Mouse (Mus musculus) cerebellum, adult 11 months (tissue): ENCODE measurements around the gene Marc1.

Experiments used
- DNase-seq: peaks from one replicate; pipeline ENCODE4 v3.0.0; 2022

Gene Marc1

DNA sequence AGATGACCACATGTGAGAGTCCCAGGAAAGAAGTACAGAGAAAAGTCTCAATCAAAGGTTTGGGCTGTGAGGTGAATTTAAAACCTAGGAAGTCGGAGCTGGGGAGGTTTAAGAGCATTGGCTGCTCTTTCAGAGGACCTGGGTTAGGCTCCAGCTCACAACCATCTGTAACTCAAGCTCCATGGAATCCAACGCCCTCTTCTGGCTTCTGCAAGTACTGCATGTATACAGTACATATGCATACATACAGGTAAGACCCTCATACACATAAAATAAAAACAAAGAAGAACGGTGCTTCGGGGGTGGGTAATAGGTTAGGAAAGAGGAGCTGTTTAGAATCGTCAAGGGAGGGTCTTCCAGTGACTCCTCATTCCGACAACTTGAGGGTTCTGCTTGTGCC is 6.7 kb upstream of the Marc1 start:
- no peak for DNase-seq

DNA sequence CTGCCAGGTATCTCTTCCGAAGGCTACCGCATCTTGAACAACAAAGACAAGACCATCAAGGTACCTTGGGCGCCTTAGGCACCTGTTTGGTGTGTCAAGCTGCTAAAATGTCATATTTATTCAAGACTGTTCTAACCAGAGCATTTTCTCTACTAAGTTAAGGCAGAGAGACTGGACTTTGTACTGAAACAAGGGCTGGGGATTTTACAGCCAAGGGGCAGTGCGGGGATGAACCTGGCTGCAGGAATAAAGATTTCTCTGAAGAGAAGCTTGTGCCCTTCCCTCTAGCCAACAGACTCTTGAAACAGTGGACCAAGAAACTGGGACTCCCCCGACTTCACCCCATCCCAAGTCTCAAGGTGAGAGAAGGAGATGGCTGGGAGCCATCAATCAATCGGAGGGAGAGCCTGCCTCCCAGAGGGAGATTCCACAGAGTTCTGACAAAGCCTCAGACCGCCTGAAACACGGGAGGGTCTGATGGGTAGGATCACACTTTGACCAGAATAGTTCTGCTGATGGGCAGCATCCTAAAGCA is 670 bp upstream of the Marc1 start:
- DNase-seq, result no peak

DNA sequence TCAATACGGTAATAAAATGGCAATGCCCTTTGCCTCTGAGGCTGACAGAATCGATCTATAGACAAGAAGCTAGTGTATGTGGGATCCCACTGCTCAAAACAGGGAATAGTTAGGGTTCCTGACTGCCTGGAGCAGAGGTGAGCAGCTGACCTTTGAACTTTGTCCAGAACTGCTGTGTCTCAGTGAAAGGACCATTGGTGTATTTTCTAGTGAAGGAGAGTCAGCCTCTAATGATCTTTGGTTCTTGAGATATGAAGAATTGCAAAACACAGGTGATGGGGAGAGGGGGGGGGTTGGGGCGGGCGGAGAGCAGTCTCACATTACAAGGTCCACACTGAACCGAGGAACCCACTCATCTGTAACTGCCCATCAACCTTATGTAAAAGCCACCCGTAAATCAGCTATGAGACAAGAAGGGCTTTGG is 1.5 kb downstream of the Marc1 start:
- DNase-seq, result no peak

DNA sequence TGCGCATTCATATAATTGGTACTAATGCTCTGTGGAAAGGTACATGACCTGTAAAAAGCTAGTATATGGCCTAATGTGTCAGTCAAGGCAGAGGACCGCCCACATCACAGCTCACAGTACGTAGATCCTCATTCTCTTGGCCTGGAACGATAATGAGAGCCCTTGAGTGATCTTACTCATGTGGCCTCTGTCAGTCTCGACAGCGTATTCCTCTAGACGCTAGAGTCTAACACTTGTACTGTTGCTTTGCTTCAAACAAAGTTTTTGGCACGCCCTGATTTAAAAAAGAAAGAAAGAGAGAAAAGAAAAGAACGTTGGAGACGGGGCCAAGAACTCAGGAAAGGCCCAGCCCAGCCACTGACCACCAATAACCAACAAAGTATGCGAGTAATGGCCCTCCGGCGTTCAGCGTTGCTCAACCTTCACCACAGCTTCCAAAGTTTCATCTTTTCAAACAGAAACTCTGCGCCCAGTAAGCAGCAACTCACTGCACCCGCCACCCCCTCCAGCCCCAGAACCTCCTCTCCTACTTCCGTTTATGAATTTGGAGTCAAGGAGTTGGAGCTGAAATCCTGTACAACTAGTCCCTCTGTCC is 2.6 kb downstream of the Marc1 start:
- DNase-seq, result no peak

DNA sequence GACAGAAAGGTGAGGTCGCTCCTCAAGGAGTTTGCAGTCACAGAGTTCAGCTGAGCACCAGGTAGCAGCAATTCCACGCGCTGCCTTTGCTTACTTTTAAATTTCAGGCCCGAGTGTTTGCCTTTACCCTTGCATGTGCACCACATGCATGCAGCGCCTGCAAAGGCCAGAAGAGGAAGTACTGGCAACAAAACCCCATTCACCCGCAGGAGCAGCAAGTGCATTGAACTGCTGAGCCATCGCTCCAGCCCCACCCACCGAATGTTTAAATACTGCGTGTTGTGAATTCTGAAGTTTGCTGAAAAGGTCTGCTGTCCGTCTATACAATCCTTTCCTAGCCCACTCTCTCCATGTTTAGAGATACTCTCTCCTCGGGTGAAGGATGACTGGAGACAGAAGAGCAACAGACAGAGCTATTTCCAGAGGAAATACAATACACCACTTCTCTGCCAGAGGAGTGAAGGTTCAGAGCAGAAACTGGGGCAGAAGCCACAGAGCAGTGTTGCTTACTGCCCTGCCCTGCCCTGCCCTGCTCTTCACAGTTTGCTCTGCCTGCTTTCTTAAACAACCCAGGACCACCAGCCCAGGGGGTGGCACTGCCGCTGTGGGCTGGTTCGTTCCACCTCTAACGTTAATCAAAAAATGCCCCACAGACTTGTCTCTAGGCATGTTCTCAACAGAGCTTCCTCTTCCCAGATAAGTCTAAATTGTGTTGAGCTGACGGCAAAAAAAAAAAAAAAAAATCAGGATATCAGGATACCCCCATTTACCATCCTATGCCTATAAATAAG is 3.3 kb downstream of the Marc1 start:
- DNase-seq, result no peak

DNA sequence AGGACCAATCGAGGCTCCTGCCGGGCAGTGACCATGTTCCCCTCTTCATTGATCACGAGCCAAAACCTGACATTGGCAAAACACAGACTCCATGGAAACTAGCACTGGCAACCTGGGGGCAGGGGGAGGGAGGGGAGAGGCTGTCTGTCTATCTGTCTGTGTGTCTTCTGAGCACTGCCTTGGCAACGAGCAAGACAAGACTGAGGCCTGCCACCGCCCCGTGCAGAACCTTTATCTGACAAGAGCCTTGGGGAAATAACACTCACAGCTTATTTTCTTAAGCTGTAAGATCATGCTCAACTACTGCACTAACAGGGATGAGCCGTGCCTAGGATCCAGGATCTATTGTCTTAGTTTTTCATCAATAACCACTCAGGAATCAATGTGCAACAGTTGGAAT is 4.0 kb downstream of the Marc1 start:
- no peak for DNase-seq

DNA sequence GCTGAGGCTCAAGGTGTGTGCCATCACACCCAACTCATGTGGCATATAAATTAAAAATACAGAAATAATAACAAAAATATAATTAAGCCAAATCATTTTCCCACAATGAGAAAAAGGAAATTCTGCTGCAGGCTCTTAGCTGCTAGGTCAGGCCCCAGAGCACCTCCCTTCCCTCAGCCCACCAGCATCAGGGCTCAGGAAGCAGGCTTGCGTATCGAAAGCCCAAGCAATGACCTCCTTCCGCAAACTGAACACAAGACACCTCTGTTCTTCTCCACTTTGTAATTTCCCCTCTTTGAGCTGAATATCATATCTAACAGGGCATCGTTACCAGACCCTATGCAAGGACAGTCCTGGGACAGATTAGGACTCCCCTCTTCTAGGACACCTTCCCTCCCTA is 5.4 kb downstream of the Marc1 start:
- DNase-seq, result no peak

DNA sequence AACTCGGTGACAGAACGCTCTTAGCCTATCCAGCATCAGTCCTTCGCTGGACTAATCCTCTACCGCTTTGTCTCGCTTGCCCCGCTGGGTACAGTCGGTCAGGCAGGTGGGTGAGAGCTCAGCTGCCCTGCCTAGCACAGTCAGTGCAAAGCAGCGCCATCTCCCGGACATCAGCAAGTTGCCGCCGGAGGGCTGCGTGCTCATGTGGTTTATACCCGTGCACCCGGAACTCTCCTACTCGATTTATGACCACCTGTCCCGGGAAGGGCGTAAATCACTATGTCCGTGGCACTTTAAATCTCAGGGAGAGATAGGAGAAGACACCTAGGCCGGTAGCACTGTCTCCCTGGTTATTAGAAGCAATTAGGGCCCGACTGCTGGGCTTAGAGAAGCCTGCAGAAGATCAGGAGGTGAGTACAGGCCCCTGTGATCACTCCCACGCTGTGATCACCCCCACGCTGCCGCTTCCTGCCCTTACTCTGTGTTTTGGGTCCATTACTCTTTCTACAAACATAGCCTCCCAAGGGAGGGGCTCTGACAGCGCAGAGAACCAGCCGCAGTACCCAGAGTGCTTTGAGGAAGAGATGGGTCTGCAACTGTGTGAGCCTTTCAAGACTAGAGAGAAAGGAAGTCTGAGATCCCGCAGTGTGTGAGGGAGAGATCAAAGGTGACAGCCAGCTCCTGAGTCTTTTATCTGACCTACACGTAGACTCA is 17.8 kb downstream of the Marc1 start:
- DNase-seq, result no peak

DNA sequence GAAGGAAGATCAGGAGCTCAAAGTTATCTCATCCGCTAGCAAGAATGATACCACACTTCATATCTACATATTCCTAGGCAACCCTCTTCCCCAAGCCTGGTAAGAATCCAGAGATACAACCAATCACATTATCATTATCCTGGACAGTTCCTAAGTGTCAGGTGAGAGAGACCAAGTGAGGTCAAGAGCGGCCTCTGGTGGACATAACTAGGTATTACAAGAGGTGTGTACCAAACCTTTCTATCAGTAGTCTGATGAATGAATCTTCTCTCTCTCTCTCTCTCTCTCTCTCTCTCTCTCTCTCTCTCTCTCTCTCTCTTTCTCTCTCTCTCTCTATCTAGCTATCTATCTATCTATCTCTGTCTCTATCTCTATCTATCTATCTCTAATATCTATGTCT is 20.0 kb downstream of the Marc1 start:
- peak; percentile 12 for DNase-seq

DNA sequence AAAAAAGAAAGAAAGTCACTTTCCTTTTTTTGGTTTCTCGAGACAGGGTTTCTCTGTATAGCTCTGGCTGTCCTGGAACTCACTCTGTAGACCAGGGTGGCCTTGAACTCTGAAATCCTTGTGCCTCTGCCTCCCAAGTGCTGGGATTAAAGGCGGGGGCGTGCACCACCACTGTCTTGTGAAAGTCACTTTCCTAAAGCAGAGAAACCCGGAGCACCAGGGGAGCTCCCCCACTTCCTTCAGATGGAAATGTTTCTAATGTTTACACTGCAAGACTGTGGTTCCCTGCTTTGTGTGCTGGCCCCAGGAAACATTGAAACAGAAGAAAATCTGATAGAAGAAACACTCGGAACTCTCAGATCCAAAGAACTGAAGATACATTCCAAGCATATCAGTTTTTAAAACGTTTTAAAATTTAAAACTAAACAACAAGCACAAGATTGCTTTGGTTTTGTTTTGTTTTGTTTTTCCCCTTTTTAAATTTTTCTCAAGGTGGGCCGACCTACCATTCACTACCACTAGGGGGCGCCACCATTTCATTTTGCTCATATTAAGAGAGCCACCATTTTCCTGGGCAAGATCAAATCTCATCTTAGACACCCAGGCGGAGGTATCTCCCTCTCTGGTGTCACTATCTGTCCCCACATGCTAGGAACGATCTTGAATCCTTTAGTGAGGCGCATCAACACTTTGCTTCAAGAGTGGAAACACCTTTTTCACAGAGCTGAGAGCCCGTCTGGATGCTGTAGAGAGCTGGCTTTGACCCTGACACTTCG is 24.5 kb downstream of the Marc1 start:
- DNase-seq, result no peak

DNA sequence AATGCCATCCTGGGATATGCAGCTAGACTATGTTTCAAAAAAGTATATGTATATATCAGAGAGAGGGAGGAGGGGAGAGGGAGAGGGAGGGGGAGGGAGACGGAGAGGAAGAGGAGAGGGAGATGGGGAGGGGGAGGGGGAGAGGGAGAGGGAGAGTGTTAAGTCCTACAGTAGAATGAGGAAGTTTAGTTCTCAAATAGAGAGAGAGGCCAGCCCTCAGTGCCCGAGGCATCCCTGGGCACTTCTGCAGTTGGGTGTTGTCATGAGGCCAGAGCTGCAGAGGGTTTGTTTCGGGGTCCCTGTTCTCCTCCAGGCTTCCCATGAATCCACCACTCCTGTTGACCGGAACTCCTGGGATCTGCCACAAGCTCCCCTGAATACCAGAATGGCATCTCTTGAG is 27.5 kb downstream of the Marc1 start:
- no peak for DNase-seq

DNA sequence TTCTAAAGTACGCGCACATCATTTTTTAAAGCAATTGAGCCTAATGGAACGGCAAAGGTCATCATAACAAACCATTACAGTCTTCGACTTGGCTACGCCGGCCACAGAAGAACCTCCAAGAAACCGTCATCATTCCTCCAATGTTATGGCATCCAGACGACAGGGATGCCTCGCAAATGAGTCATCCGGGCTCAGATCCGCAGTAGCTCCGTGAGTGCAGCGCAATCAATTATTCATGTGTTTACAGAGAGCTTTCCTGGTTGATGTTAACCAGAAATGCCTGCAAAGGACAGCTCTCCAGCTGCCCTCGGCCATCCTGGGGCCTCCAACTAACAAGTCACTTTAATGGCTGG is 29.0 kb downstream of the Marc1 start:
- DNase-seq, result no peak

DNA sequence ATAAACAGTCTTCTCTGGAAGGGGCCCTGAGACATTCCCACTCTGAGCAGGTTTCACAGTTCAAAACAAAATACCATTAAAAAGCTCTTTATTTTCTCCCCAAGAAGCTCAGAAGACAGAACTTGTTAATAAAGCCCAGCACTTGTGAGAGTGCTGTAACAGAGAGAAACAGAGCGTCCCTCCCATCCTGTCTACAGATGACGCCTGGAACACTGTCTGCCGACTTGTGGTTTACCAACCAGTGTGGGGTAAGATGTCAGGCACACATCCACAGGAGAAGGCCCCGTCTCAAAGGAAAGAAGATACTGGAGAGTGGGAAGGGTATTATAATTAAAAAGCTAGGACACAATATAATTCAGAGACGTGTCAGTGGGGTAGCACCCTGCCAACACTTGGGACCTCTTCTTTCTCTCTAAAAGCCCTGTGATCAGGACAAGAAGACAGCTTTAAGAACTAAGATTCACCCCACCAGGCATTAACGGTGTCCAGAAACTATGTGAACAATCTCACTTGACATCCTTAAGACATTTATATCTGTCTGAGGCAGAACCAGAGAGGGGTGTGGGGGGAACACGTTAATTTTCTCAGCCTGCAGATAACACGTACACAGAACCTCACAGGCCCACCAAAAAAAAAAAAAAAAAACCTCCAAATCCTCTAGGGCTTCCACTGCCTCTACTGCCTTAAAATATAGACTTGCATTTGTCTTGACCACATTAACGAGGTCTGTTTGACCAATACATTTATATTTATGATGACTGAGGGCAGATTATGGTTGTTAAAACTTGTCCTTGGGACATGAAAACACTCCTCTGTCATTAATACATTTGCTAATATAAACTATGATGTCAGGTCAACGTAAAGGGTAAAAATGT is 29.6 kb downstream of the Marc1 start:
- DNase-seq, result no peak

DNA sequence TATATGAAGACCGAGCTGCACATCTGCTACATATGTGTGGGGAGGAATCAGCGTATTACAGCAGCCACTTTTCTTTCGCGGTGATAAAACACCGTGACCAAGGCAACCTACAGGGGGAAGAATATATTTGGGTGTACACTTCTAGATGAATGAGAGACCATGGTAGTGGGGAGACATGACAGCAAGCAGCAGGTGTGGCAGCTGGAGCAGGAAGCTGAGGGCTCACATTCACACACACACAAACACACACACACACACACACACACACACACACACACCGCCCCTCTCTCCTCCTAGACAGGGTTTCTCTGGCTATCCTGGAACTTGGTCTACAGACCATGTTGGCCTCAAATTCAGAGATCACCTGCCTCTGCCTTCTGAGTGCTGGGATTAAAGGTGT is 33.0 kb downstream of the Marc1 start:
- no peak for DNase-seq

DNA sequence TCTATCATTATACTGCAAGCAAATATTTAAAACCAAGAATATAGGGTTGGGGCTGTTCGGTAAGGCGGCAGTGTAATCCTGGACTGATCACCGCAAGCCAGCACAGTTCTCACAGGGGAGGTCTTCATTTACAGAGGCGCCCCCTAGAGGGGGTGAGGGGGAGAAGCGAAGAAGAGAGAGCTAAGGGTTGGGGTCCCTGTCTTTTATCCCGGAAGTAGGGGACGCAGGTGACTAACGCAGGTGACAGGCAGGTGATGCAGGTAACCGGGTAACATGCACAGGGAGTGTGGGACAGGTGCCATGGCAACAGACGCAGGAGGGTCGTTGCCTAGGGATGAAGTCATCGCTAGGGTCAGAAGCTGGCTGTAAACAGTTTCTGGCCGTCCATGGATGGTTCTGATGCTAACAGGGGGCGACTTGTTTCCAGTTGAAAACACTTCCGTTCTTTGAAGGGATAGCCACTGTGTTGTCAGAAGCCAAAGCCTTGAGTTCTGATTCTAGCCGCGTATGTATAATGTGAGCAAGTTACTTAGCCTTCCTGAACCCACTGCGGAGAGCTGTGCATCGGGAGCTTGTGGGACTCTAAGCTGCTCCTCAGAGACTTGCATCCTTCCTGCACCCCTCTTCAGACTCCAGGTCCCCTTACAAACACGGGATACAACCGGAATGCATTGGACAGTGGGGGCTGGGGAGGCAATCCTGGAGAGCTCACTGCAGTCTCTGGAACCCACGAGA is 33.9 kb downstream of the Marc1 start:
- no peak for DNase-seq

DNA sequence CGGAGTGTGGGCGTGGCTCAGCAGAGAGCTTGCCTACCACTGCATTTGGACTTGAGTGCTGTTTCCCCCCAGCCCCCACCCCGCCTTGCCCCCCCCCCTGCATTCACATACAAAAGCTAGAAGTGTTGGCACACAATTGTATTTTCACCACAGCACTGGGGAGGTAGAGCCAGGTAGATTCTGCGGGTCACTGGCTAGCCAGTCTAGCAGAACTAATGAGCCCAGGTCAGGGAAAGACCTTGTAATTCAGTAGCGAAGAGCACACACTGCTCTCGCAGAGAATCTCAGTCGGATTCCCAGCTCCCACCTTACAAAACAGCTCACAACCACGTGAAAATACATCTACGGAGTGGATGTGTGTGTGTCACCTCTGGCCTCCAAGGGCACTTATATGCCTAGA is 35.8 kb downstream of the Marc1 start:
- DNase-seq, result no peak

DNA sequence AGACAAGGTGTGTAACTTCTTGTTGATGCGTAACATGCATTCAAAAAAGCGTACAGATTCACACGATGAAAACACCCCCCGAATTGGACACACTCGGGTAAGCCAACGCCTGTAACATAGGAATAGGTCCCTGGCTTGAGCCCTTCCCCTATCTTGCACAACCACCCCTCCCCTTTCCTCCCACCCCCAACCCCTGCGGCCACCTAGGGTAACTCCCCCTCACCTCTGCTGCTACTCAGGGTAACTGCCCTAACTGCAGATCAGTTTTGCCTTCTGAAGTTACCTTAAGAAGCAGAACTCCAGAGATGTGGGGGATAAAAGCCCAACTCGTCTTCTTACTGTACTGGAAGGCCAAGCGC is 39.2 kb downstream of the Marc1 start:
- no peak for DNase-seq

DNA sequence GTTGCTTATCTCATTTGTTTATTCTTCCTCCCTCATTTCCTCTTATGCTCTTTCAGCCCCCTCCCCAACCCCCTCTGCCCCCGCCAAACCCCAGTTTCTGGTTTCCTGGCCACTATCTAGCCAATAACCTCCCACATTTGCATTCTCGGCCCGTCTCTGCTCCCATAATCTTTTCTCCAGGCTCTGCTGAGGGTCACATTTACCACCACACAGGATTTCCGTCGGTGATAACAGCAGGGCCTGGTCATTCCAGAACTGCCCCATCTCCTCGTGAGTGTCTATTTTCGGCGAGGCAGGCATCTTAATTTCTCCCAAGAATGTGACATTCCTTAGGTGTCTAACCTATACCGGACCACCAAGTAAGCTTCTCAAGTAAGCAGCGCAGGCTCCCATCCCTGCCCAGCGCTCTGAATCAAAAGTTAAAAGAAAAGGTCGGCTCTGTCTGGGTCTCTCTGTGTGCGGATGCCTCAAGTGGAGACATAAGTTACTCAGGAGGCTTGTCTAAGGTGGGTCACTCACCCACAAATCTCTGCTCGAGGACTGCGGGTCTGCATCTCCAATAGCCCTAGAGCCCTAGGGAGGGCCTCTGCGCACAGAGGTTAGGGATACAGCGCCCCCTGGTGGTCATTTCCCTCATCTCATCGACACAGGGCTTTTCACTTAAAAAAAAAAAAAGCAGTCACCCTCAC is 39.8 kb downstream of the Marc1 start:
- peak; percentile 25 for DNase-seq

DNA sequence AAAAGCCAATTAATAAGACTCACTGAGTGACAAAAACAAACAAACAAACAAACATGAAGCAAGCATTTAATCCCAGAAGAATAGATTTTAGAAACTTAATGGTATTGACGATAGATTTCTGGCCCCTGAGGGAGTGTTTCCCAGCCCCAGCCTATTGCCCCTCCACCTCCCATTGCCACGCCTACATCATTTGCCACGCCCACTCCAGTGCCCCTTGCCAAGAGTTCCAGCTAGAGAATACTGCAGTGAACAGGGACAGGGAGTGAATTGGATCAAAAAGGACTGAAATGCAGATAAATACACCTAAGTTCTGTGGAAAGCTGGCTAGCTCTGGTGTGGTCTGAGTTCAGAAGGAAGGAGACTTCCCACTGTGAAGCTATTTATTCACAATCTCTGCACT is 47.2 kb downstream of the Marc1 start:
- DNase-seq, result no peak

DNA sequence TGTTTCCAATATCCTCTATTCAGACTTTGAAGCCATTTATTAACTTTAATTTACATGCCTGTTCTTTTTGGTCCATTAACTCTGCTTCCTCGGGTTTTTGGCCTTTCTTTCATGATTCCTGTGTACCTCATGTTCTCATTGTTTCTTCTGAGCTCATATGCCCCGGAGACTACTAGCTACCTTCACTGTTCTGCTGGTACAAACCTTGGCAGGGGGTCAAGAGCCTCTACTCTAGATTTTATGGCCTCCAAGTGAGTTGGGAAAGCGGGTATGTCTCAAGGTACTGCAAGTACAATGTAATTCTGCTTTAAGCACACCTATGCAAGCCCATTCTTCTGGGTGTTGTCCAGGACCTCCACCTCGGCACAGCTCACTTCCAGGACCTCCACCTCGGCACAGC is 48.2 kb downstream of the Marc1 start:
- DNase-seq, result no peak

DNA sequence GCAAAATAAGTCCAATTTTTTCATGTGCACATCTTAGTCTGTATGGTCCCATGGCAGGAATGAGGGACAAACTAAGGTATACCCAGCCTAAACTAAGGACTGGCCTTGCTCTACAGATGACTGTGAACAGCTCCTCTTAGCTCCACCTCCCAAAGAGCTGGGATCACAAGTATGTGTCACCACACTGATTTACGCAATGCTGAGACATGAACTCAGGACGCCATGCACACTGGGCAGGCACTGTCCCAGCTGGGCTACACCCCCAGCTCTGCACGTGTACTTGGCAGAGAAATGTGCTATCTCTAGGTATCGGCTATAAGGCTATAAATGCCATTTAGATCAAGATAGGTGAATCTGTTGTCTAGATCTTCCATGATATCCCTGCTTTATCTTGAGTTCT is 49.1 kb downstream of the Marc1 start:
- no peak for DNase-seq
